Comparison of ENCODE assay signal across 7 mouse cellular contexts in the genomic region with DNA sequence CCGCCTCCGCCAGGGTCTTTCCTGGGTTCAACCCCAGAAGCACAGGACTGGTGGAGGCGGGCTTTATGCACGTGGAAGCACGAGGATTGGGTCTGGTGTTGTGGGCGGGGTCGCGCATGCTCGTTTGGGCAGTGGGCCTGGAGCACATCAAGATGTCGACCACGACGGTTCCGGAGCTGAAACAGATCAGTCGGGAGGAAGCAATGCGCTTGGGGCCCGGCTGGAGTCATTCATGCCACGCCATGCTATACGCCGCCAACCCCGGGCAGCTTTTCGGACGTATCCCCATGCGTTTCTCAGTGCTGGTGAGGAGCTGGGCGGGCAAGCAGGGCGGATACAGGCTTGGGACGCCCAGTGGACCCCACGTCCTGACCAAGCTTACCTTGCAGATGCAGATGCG. TPM values are rescaled to one million over a fixed set of nuclear protein-coding genes. Genes with fewer than 3 reads are reported as not detected.
A peak's percentile ranks its signal among the peaks of the same experiment; 100 is the strongest.
DNase-seq lines count a peak whose midpoint lies in the region; ATAC-seq and TF ChIP-seq lines count a peak whose summit lies in the region.

No protein-coding gene starts in this region.

- peak; percentile 79 for ATAC-seq in intestine, postnatal 0 days
- ATAC-seq in midbrain, embryonic 12.5 days (ENCODE audit: low FRiP score, low read depth), result peak; percentile 95

- TF ChIP-seq POLR2A in small intestine, adult 2 months (IDR thresholded peaks at IDR 0.05; ENCODE audit: low read depth, low read length), result peak; percentile 66

- H3K4me1 ChIP-seq in intestine, postnatal 0 days (replicated peaks; ENCODE audit: control insufficient read depth, insufficient read depth, low read length), result no peaks in the 10 kb centered on the region; the same call in none of the 2 replicates
- H3K4me1 ChIP-seq in midbrain, embryonic 12.5 days, result peaks cover 17% of the 10 kb centered on the region
- H3K4me1 ChIP-seq in small intestine, adult 2 months (ENCODE audit: control insufficient read depth, insufficient read depth, insufficient read length, low read length), result peaks cover 6% of the 10 kb centered on the region; the same call in 1 of the 2 replicates

- peak; percentile 94 for DNase-seq in adrenal gland, adult 8-10 months
- peak; percentile 95 for DNase-seq in embryo, embryonic 9.5 days (ENCODE audit: extremely low spot score)
- DNase-seq in gastrocnemius, postnatal 4 days (ENCODE audit: low spot score in 2 of 2), result peak; percentile 88 to 95
- DNase-seq in left cerebral cortex, postnatal 4 days, result peak; percentile 97

- no peaks in the 10 kb centered on the region for H3K9me3 ChIP-seq in intestine, postnatal 0 days (ENCODE audit: control insufficient read depth)
- H3K9me3 ChIP-seq in midbrain, embryonic 12.5 days, result no peaks in the 10 kb centered on the region

- H3K4me2 ChIP-seq in intestine, postnatal 0 days (replicated peaks; ENCODE audit: low read depth), result peak overlapping the region; percentile 95
- H3K4me2 ChIP-seq in midbrain, embryonic 12.5 days (replicated peaks), result peak overlapping the region; percentile 88

- intact Hi-C loops in left cerebral cortex, postnatal 4 days (cut with DNase I), result no loop called here

- TF ChIP-seq CTCF in intestine, postnatal 0 days (IDR thresholded peaks at IDR 0.05; ENCODE audit: low read depth), result no peak
- TF ChIP-seq CTCF in small intestine, adult 2 months (IDR thresholded peaks at IDR 0.05; ENCODE audit: extremely low read depth, insufficient read length, insufficient replicate concordance, low read depth, low read length), result no peak

- H3K27ac ChIP-seq in intestine, postnatal 0 days (ENCODE audit: low read depth, low read length), result peak overlapping the region; percentile 66
- H3K27ac ChIP-seq in midbrain, embryonic 12.5 days (replicated peaks), result peak overlapping the region; percentile 76
- H3K27ac ChIP-seq in small intestine, adult 2 months (ENCODE audit: insufficient read depth, low read depth, low read length), result peak overlapping the region; percentile 27

- WGBS in intestine, postnatal 0 days, result under 1% methylated on average over 28 of the region's 28 CpGs
- WGBS in midbrain, embryonic 12.5 days, result under 1% methylated on average over 28 of the region's 28 CpGs
- under 1% methylated on average over 28 of the region's 28 CpGs for whole genome bisulfite sequencing in small intestine, adult 2 months

- peak overlapping the region; percentile 83 for H3K4me3 ChIP-seq in intestine, postnatal 0 days (ENCODE audit: low read depth, low read length)
- H3K4me3 ChIP-seq in midbrain, embryonic 12.5 days, result peak overlapping the region; percentile 69
- peak overlapping the region; percentile 91 for H3K4me3 ChIP-seq in small intestine, adult 2 months (ENCODE audit: low read depth, low read length)

- H3K9ac ChIP-seq in intestine, postnatal 0 days (ENCODE audit: low read depth, low read length), result peak overlapping the region; percentile 83
- peak overlapping the region; percentile 87 for H3K9ac ChIP-seq in midbrain, embryonic 12.5 days (replicated peaks)

- H3K36me3 ChIP-seq in intestine, postnatal 0 days (ENCODE audit: control insufficient read depth, insufficient read depth), result peaks cover 72% of the 10 kb centered on the region
- H3K36me3 ChIP-seq in midbrain, embryonic 12.5 days, result peaks cover 75% of the 10 kb centered on the region
- H3K36me3 ChIP-seq in small intestine, adult 2 months (ENCODE audit: control insufficient read depth, insufficient read depth, low read length), result peaks cover 49% of the 10 kb centered on the region

- no peaks in the 10 kb centered on the region for H3K27me3 ChIP-seq in intestine, postnatal 0 days (replicated peaks; ENCODE audit: control insufficient read depth, insufficient read depth, low read length)
- no peaks in the 10 kb centered on the region for H3K27me3 ChIP-seq in midbrain, embryonic 12.5 days
- H3K27me3 ChIP-seq in small intestine, adult 2 months (ENCODE audit: control insufficient read depth, insufficient read depth, low read length), result no peaks in the 10 kb centered on the region

RNA-seq across cellular contexts. Expression of a gene that starts 0.4 kb away (rescaled TPM):
- total RNA-seq in adrenal gland, adult 8-10 months (2022), result 10 to 100 TPM; 75.9 to 85.5 (median 78.3) TPM
- total RNA-seq in gastrocnemius, postnatal 4 days (2021), result 10 to 100 TPM; 51.5 to 57.6 TPM
- polyA plus RNA-seq in intestine, postnatal 0 days (2015; fragmentation: Nextera tagmentation; extraction: Ambion mirVana), result 77.7 and 79.5 TPM in 2 replicates
- 10 to 100 TPM; 65.9 to 68.9 TPM for total RNA-seq in left cerebral cortex, postnatal 4 days (2021)
- 117 and 124 TPM in 2 replicates for polyA plus RNA-seq in midbrain, embryonic 12.5 days (2016; fragmentation: Nextera tagmentation; extraction: Ambion mirVana)
- polyA plus RNA-seq in small intestine, adult 2 months (2012; rRNA removed), result 23.7 and 42.6 TPM in 2 replicates

RNA-seq across cellular contexts. Expression of a gene that starts 25.0 kb away (rescaled TPM):
- total RNA-seq in adrenal gland, adult 8-10 months (2022), result 10 to 100 TPM; 48.5 to 79.6 (median 58.6) TPM
- total RNA-seq in gastrocnemius, postnatal 4 days (2021), result 10 to 100 TPM; 25.9 to 27.9 TPM
- 17.7 and 18.0 TPM in 2 replicates for polyA plus RNA-seq in intestine, postnatal 0 days (2015; fragmentation: Nextera tagmentation; extraction: Ambion mirVana)
- total RNA-seq in left cerebral cortex, postnatal 4 days (2021), result 10 to 100 TPM; 60.2 to 63.0 TPM
- polyA plus RNA-seq in midbrain, embryonic 12.5 days (2016; fragmentation: Nextera tagmentation; extraction: Ambion mirVana), result 66.8 and 68.2 TPM in 2 replicates
- 17.9 and 34.8 TPM in 2 replicates for polyA plus RNA-seq in small intestine, adult 2 months (2012; rRNA removed)

RNA-seq across cellular contexts. Expression of a gene that starts 52.9 kb away (rescaled TPM):
- total RNA-seq in adrenal gland, adult 8-10 months (2022), result 100 to 1,000 TPM in 2 of 4 experiments, 10 to 100 TPM in 2; 88.5 to 120 (median 98.0) TPM
- 10 to 100 TPM; 87.3 to 91.8 TPM for total RNA-seq in gastrocnemius, postnatal 4 days (2021)
- polyA plus RNA-seq in intestine, postnatal 0 days (2015; fragmentation: Nextera tagmentation; extraction: Ambion mirVana), result 57.8 and 62.8 TPM in 2 replicates
- 100 to 1,000 TPM; 152 to 163 TPM for total RNA-seq in left cerebral cortex, postnatal 4 days (2021)
- polyA plus RNA-seq in midbrain, embryonic 12.5 days (2016; fragmentation: Nextera tagmentation; extraction: Ambion mirVana), result 83.2 and 88.5 TPM in 2 replicates
- 81.9 and 164 TPM in 2 replicates for polyA plus RNA-seq in small intestine, adult 2 months (2012; rRNA removed)

RNA-seq across cellular contexts. Expression of a gene that starts 58.7 kb away (rescaled TPM):
- total RNA-seq in adrenal gland, adult 8-10 months (2022), result not detected
- not detected for total RNA-seq in gastrocnemius, postnatal 4 days (2021)
- polyA plus RNA-seq in intestine, postnatal 0 days (2015; fragmentation: Nextera tagmentation; extraction: Ambion mirVana), result not detected in 2 replicates
- total RNA-seq in left cerebral cortex, postnatal 4 days (2021), result not detected
- polyA plus RNA-seq in midbrain, embryonic 12.5 days (2016; fragmentation: Nextera tagmentation; extraction: Ambion mirVana), result not detected in 2 replicates
- 0.15 TPM in 1 of 2 replicates, not detected in the other for polyA plus RNA-seq in small intestine, adult 2 months (2012; rRNA removed)

RNA-seq across cellular contexts. Expression of a gene that starts 58.9 kb away (rescaled TPM):
- 10 to 100 TPM; 33.0 to 42.5 (median 38.2) TPM for total RNA-seq in adrenal gland, adult 8-10 months (2022)
- 10 to 100 TPM; 32.3 to 32.8 TPM for total RNA-seq in gastrocnemius, postnatal 4 days (2021)
- polyA plus RNA-seq in intestine, postnatal 0 days (2015; fragmentation: Nextera tagmentation; extraction: Ambion mirVana), result 22.9 and 24.9 TPM in 2 replicates
- total RNA-seq in left cerebral cortex, postnatal 4 days (2021), result 10 to 100 TPM; 58.5 to 59.1 TPM
- polyA plus RNA-seq in midbrain, embryonic 12.5 days (2016; fragmentation: Nextera tagmentation; extraction: Ambion mirVana), result 31.7 and 31.9 TPM in 2 replicates
- 21.0 and 37.1 TPM in 2 replicates for polyA plus RNA-seq in small intestine, adult 2 months (2012; rRNA removed)

Comparison
In these comparisons a context has a peak if more than half of its experiments do, and no peak if none do; other contexts are left out.
1. Peak in every context shown above with its lines: DNase-seq, ATAC-seq, H3K4me3 ChIP-seq and H3K27ac ChIP-seq.